Mouse (Mus musculus) adrenal gland, postnatal 10 days (tissue): Measurements from ENCODE around the gene Ereg. TPM values are rescaled to one million over a fixed set of nuclear protein-coding genes. Genes with fewer than 3 reads are reported as not detected.

Experiments used
- DNase-seq: peaks from one replicate; pipeline ENCODE4 v3.0.0; 2021; ENCODE audit warnings: mixed read lengths
- long read RNA-seq, 2 experiments: library from polyadenylated mRNA; stranded (forward); transcript quantifications; one replicate each; pipeline ENCODE4 v2.0.0; 2021
- total RNA-seq, 2 experiments: library from RNA; stranded (reverse); gene quantifications; 2 replicates each; pipeline ENCODE4 v1.2.3; 2021

The Ereg gene
- total RNA-seq: under 1 TPM in 1 of 2 experiments, not detected in 1; 0.09 TPM
- long read RNA-seq, experiment 1: 0 reads
- long read RNA-seq, experiment 2: 0 reads

- no peak for DNase-seq
Measured at GRCm38 (mm10) chr5:91074450-91074950, at the start of gene Ereg. Gene Ereg, plus strand, starts transcription at chr5:91074622.

- DNase-seq: no peak
Measured at GRCm38 (mm10) chr5:91027164-91027563, 47.3 kb upstream of the Ereg start, which contains the start of gene Epgn. Gene Epgn, plus strand, starts transcription at chr5:91027464.

GRCm38 (mm10) chr5:91027840-91028239, 46.6 kb upstream of the Ereg start:
- DNase-seq: no peak

GRCm38 (mm10) chr5:91030629-91031028, 43.8 kb upstream of the Ereg start:
- DNase-seq: no peak

GRCm38 (mm10) chr5:91035341-91035740, 39.1 kb upstream of the Ereg start:
- DNase-seq: no peak

- peak; percentile 51 for DNase-seq
Measured at GRCm38 (mm10) chr5:91036628-91037027, 37.8 kb upstream of the Ereg start.

GRCm38 (mm10) chr5:91037756-91038155, 36.7 kb upstream of the Ereg start:
- DNase-seq: no peak

- DNase-seq: peak; percentile 14
Measured at GRCm38 (mm10) chr5:91038547-91038946, 35.9 kb upstream of the Ereg start.

- DNase-seq: no peak
Measured at GRCm38 (mm10) chr5:91038963-91039362, 35.5 kb upstream of the Ereg start.

GRCm38 (mm10) chr5:91047987-91048386, 26.4 kb upstream of the Ereg start:
- no peak for DNase-seq

GRCm38 (mm10) chr5:91048397-91048796, 26.0 kb upstream of the Ereg start:
- no peak for DNase-seq

GRCm38 (mm10) chr5:91072340-91072739, 2.1 kb upstream of the Ereg start:
- DNase-seq: no peak

GRCm38 (mm10) chr5:91073626-91074025, 796 bp upstream of the Ereg start:
- DNase-seq: no peak

- DNase-seq: no peak
Measured at GRCm38 (mm10) chr5:91074026-91074425, 396 bp upstream of the Ereg start.

GRCm38 (mm10) chr5:91075021-91075420, 599 bp downstream of the Ereg start:
- DNase-seq: no peak

- no peak for DNase-seq
Measured at GRCm38 (mm10) chr5:91083016-91083415, 8.6 kb downstream of the Ereg start.

- no peak for DNase-seq
Measured at GRCm38 (mm10) chr5:91085291-91085690, 10.9 kb downstream of the Ereg start.

GRCm38 (mm10) chr5:91090301-91090700, 15.9 kb downstream of the Ereg start:
- DNase-seq: no peak

GRCm38 (mm10) chr5:91097911-91098614, 23.6 kb downstream of the Ereg start:
- no peak for DNase-seq

- DNase-seq: no peak
Measured at GRCm38 (mm10) chr5:91101742-91102141, 27.3 kb downstream of the Ereg start.

- no peak for DNase-seq
Measured at GRCm38 (mm10) chr5:91103943-91104665, 29.7 kb downstream of the Ereg start.

- DNase-seq: no peak
Measured at GRCm38 (mm10) chr5:91106248-91106647, 31.8 kb downstream of the Ereg start.

- no peak for DNase-seq
Measured at GRCm38 (mm10) chr5:91110023-91110670, 35.7 kb downstream of the Ereg start.
